Mouse (Mus musculus): Measurements from ENCODE around the gene Wdr5.

- TF ChIP-seq POLR2A (IDR thresholded peaks at IDR 0.05; ENCODE audit: low read depth, low read length): no peak
- TF ChIP-seq CTCF (conservative IDR thresholded peaks at IDR 0.05; ENCODE audit: insufficient read depth, insufficient read length, low read depth, low read length): no peak
These were observed 33.9 kb downstream of the Wdr5 start for GRCm38 (mm10) chr2:27548664-27549369.

Measured in kidney, adult 2 months (tissue).